Comparison of ENCODE assay signal across 16 mouse cellular contexts in genomic region chr7:144996847-144997246, GRCm38 (mm10). TPM values are rescaled to one million over a fixed set of nuclear protein-coding genes. Genes with fewer than 3 reads are reported as not detected.
DNase-seq lines count a peak whose midpoint lies in the region; ATAC-seq lines count a peak whose summit lies in the region.
"Had no signal": no experiment of that assay in that cellular context is flagged by ENCODE, and none has a peak within 500 bp of the region (broad histone marks: within the 10 kb centered on the region; RNA-seq: fewer than 3 reads in every experiment).

No protein-coding gene starts in this region.

- H3K9me3 ChIP-seq in heart, embryonic 11.5 days (replicated peaks; ENCODE audit: control insufficient read depth, low read length), result no peaks in the 10 kb centered on the region
- no peaks in the 10 kb centered on the region for H3K9me3 ChIP-seq in midbrain, embryonic 10.5 days (replicated peaks)
- no peaks in the 10 kb centered on the region for H3K9me3 ChIP-seq in midbrain, embryonic 15.5 days
- H3K9me3 ChIP-seq in hindbrain, embryonic 11.5 days (ENCODE audit: control insufficient read depth, low read length), result no peaks in the 10 kb centered on the region
- H3K9me3 ChIP-seq: forebrain, embryonic 13.5 days; hindbrain, embryonic 15.5 days; midbrain, embryonic 13.5 days had no signal

- no peak overlapping the region for H3K27ac ChIP-seq in heart, embryonic 11.5 days (ENCODE audit: low read depth, low read length)
- H3K27ac ChIP-seq in midbrain, embryonic 10.5 days (replicated peaks), result peak overlapping the region; percentile 28; the same call in 1 of the 2 replicates
- H3K27ac ChIP-seq in midbrain, embryonic 15.5 days, result no peak overlapping the region
- H3K27ac ChIP-seq in hindbrain, embryonic 11.5 days (ENCODE audit: low read depth, low read length), result no peak overlapping the region
- H3K27ac ChIP-seq: forebrain, embryonic 13.5 days; hindbrain, embryonic 15.5 days; left cerebral cortex, adult 2 months; midbrain, embryonic 13.5 days had no signal

- 44% methylated on average over 3 of the region's 3 CpGs for WGBS in heart, embryonic 11.5 days (ENCODE audit: insufficient replicate concordance)
- 69% methylated on average over 3 of the region's 3 CpGs for WGBS in midbrain, embryonic 10.5 days
- WGBS in midbrain, embryonic 15.5 days, result 67% methylated on average over 3 of the region's 3 CpGs
- WGBS in hindbrain, embryonic 11.5 days, result 59% methylated on average over 3 of the region's 3 CpGs

- peaks cover 8% of the 10 kb centered on the region; the same call in 1 of the 2 replicates for H3K4me1 ChIP-seq in heart, embryonic 11.5 days (ENCODE audit: control insufficient read depth, insufficient read depth, low read length)
- peaks cover 7% of the 10 kb centered on the region; the same call in 1 of the 2 replicates for H3K4me1 ChIP-seq in midbrain, embryonic 10.5 days
- no peaks in the 10 kb centered on the region for H3K4me1 ChIP-seq in midbrain, embryonic 15.5 days
- no peaks in the 10 kb centered on the region for H3K4me1 ChIP-seq in hindbrain, embryonic 11.5 days (replicated peaks; ENCODE audit: control insufficient read depth, insufficient read depth, low read length)
- H3K4me1 ChIP-seq: forebrain, embryonic 13.5 days; hindbrain, embryonic 15.5 days; midbrain, embryonic 13.5 days had no signal

- peak; percentile 97 for DNase-seq in heart, adult 11 months
- DNase-seq in midbrain, embryonic 10.5 days (ENCODE audit: low spot score), result no peak
- DNase-seq in kidney, postnatal 14 days, result peak; percentile 27
- DNase-seq in thymus, postnatal 0 days (ENCODE audit: low spot score), result no peak
- no peak for DNase-seq in layer of hippocampus, postnatal 10 days (ENCODE audit: low spot score in 2 of 2)
- no peak for DNase-seq in hindbrain, embryonic 11.5 days (ENCODE audit: low spot score)
- DNase-seq: cerebellum, adult 11 months; gastrocnemius, postnatal 10 days; liver, postnatal 0 days; thymus, postnatal 36 days had no signal

- no peak for ATAC-seq in heart, embryonic 11.5 days (replicated peaks; ENCODE audit: insufficient number of reproducible peaks, low FRiP score, low TSS enrichment)
- no peak for ATAC-seq in midbrain, embryonic 15.5 days (replicated peaks)
- ATAC-seq in hindbrain, embryonic 11.5 days (ENCODE audit: low FRiP score), result no peak
- ATAC-seq: forebrain, embryonic 13.5 days; liver, postnatal 0 days; midbrain, embryonic 13.5 days had no signal

- H3K27me3 ChIP-seq in heart, embryonic 11.5 days (ENCODE audit: control insufficient read depth, insufficient read depth, low read length), result no peaks in the 10 kb centered on the region
- no peaks in the 10 kb centered on the region for H3K27me3 ChIP-seq in midbrain, embryonic 10.5 days (ENCODE audit: low read depth, poor library complexity, severe bottlenecking)
- H3K27me3 ChIP-seq in midbrain, embryonic 15.5 days (replicated peaks), result no peaks in the 10 kb centered on the region
- no peaks in the 10 kb centered on the region for H3K27me3 ChIP-seq in hindbrain, embryonic 11.5 days (ENCODE audit: control insufficient read depth, insufficient read depth, low read length)
- H3K27me3 ChIP-seq: forebrain, embryonic 13.5 days; hindbrain, embryonic 15.5 days; midbrain, embryonic 13.5 days had no signal

- H3K4me3 ChIP-seq in heart, embryonic 11.5 days (ENCODE audit: low read depth, low read length), result no peak overlapping the region
- no peak overlapping the region for H3K4me3 ChIP-seq in midbrain, embryonic 10.5 days
- no peak overlapping the region for H3K4me3 ChIP-seq in midbrain, embryonic 15.5 days
- H3K4me3 ChIP-seq in hindbrain, embryonic 11.5 days (ENCODE audit: low read depth, low read length), result no peak overlapping the region
- H3K4me3 ChIP-seq: forebrain, embryonic 13.5 days; hindbrain, embryonic 15.5 days; left cerebral cortex, adult 2 months; midbrain, embryonic 13.5 days had no signal

- no peak overlapping the region for H3K9ac ChIP-seq in heart, embryonic 11.5 days (ENCODE audit: low read depth, low read length)
- no peak overlapping the region for H3K9ac ChIP-seq in midbrain, embryonic 15.5 days
- H3K9ac ChIP-seq in hindbrain, embryonic 11.5 days (ENCODE audit: low read depth, low read length), result no peak overlapping the region
- H3K9ac ChIP-seq: forebrain, embryonic 13.5 days; hindbrain, embryonic 15.5 days; liver, postnatal 0 days; midbrain, embryonic 13.5 days had no signal

- no peak overlapping the region for H3K4me2 ChIP-seq in heart, embryonic 11.5 days
- H3K4me2 ChIP-seq in midbrain, embryonic 15.5 days, result no peak overlapping the region
- H3K4me2 ChIP-seq in hindbrain, embryonic 11.5 days (replicated peaks; ENCODE audit: low read depth, low read length), result no peak overlapping the region
- H3K4me2 ChIP-seq: forebrain, embryonic 13.5 days; hindbrain, embryonic 15.5 days; midbrain, embryonic 13.5 days had no signal

- H3K36me3 ChIP-seq in heart, embryonic 11.5 days (ENCODE audit: control insufficient read depth, insufficient read depth, low read length), result no peaks in the 10 kb centered on the region
- no peaks in the 10 kb centered on the region for H3K36me3 ChIP-seq in midbrain, embryonic 10.5 days
- H3K36me3 ChIP-seq in midbrain, embryonic 15.5 days (replicated peaks), result no peaks in the 10 kb centered on the region
- H3K36me3 ChIP-seq in hindbrain, embryonic 11.5 days (ENCODE audit: control insufficient read depth, insufficient read depth, low read length), result no peaks in the 10 kb centered on the region
- H3K36me3 ChIP-seq: hindbrain, embryonic 15.5 days; midbrain, embryonic 13.5 days had no signal

RNA-seq across cellular contexts. Expression of gene Ccnd1, which starts 57.1 kb away (rescaled TPM):
- polyA plus RNA-seq in heart, embryonic 11.5 days (2014; fragmentation: Nextera tagmentation; extraction: Ambion mirVana), result 71.3 and 100 TPM in 2 replicates
- polyA plus RNA-seq in midbrain, embryonic 10.5 days (2016; fragmentation: Nextera tagmentation; extraction: Ambion mirVana), result 238 and 258 TPM in 2 replicates
- 39.4 and 40.8 TPM in 2 replicates for polyA plus RNA-seq in midbrain, embryonic 15.5 days (2015; fragmentation: Nextera tagmentation; extraction: Ambion mirVana)
- 7.4 and 10.0 TPM in 2 replicates for polyA plus RNA-seq in thymus, postnatal 0 days (2015; fragmentation: Nextera tagmentation; extraction: Ambion mirVana)
- 10 to 100 TPM; 27.7 to 37.3 TPM for total RNA-seq in layer of hippocampus, postnatal 10 days (2021)
- 185 and 200 TPM in 2 replicates for polyA plus RNA-seq in hindbrain, embryonic 11.5 days (2014; fragmentation: Nextera tagmentation; extraction: Ambion mirVana)

Comparison
In these comparisons a context has a peak if more than half of its experiments do, and no peak if none do; other contexts are left out.
1. DNase-seq: peak in heart, adult 11 months (single experiment) and kidney, postnatal 14 days (single experiment); none in midbrain, embryonic 10.5 days (single experiment), thymus, postnatal 0 days (single experiment), layer of hippocampus, postnatal 10 days (0 of 2) and hindbrain, embryonic 11.5 days (single experiment).